ENCODE assay signal across 8 mouse cellular contexts in genomic region chr5:144254122-144254810, GRCm38 (mm10). TPM values are rescaled to one million over a fixed set of nuclear protein-coding genes. Genes with fewer than 3 reads are reported as not detected.
A peak's percentile ranks its signal among the peaks of the same experiment; 100 is the strongest.
DNase-seq lines count a peak whose midpoint lies in the region; ATAC-seq and TF ChIP-seq lines count a peak whose summit lies in the region.

No protein-coding gene starts in this region.

- H3K9ac ChIP-seq in lung, embryonic 16.5 days (ENCODE audit: low read length) = peak overlapping the region; percentile 98

- no peak for TF ChIP-seq CTCF in kidney, adult 2 months (conservative IDR thresholded peaks at IDR 0.05; ENCODE audit: insufficient read depth, insufficient read length, low read depth, low read length)

- no peaks in the 10 kb centered on the region for H3K27me3 ChIP-seq in kidney, adult 2 months (replicated peaks; ENCODE audit: control insufficient read depth, insufficient read depth, low read length)
- no peaks in the 10 kb centered on the region for H3K27me3 ChIP-seq in lung, embryonic 16.5 days (ENCODE audit: control insufficient read depth, insufficient read depth, low read depth, low read length)

- ATAC-seq in common myeloid progenitor, adult 5-6 weeks (replicated peaks; ENCODE audit: low read depth, poor library complexity, severe bottlenecking) = peak; percentile 46
- ATAC-seq in lung, embryonic 16.5 days (ENCODE audit: low read depth) = peak; percentile 63

- DNase-seq in embryo, embryonic 11 days = peak; percentile 41
- no peak for DNase-seq in embryo, embryonic 9.5 days (ENCODE audit: extremely low spot score)
- peak; percentile 74 to 76 for DNase-seq in heart, adult 9 months (ENCODE audit: low spot score in 2 of 2)
- DNase-seq in kidney, adult 2 months = peak; percentile 93
- peak; percentile 85 for DNase-seq in ovary, adult 18-20 months (ENCODE audit: low spot score)
- no peak for DNase-seq in retina, embryonic 14.5 days (ENCODE audit: low spot score)

- peak overlapping the region; percentile 39 for H3K4me3 ChIP-seq in kidney, adult 2 months (ENCODE audit: insufficient read depth, low read depth, low read length)
- H3K4me3 ChIP-seq in lung, embryonic 16.5 days (ENCODE audit: low read length) = peak overlapping the region; percentile 98

- H3K9me3 ChIP-seq in lung, embryonic 16.5 days (ENCODE audit: control insufficient read depth, low read length) = peaks cover 3% of the 10 kb centered on the region; the same call in 1 of the 2 replicates

- 28% methylated on average over 16 of the region's 16 CpGs for WGBS in kidney, adult 2 months
- WGBS in lung, embryonic 16.5 days = 46% methylated on average over 16 of the region's 16 CpGs

- H3K36me3 ChIP-seq in kidney, adult 2 months (ENCODE audit: control insufficient read depth, insufficient read depth, low read length) = no peaks in the 10 kb centered on the region
- H3K36me3 ChIP-seq in lung, embryonic 16.5 days (ENCODE audit: control insufficient read depth, insufficient read depth, low read length) = no peaks in the 10 kb centered on the region

- no peak for TF ChIP-seq POLR2A in kidney, adult 2 months (IDR thresholded peaks at IDR 0.05; ENCODE audit: low read depth, low read length)

- H3K27ac ChIP-seq in kidney, adult 2 months (ENCODE audit: insufficient read depth, low read depth, low read length) = peak overlapping the region; percentile 85
- H3K27ac ChIP-seq in lung, embryonic 16.5 days (ENCODE audit: low read length) = peak overlapping the region; percentile 70

- peak overlapping the region; percentile 69 for H3K4me2 ChIP-seq in lung, embryonic 16.5 days (ENCODE audit: low read depth, low read length)

- H3K4me1 ChIP-seq in kidney, adult 2 months (ENCODE audit: control insufficient read depth, insufficient read depth, low read length) = peaks cover 23% of the 10 kb centered on the region
- H3K4me1 ChIP-seq in lung, embryonic 16.5 days (replicated peaks; ENCODE audit: control insufficient read depth, insufficient read depth, low read length) = peaks cover 34% of the 10 kb centered on the region

RNA-seq across cellular contexts. Expression of gene Bri3, which starts 10.0 kb away (rescaled TPM):
- 13.3 and 16.5 TPM in 2 replicates for total RNA-seq in common myeloid progenitor, adult 5-6 weeks (2017)
- polyA plus RNA-seq in kidney, adult 2 months (2012; rRNA removed) = 190 and 242 TPM in 2 replicates
- polyA plus RNA-seq in lung, embryonic 16.5 days (2015; fragmentation: Nextera tagmentation; extraction: Ambion mirVana) = 114 and 124 TPM in 2 replicates

RNA-seq across cellular contexts. Expression of gene Tecpr1, which starts 30.9 kb away (rescaled TPM):
- total RNA-seq in common myeloid progenitor, adult 5-6 weeks (2017) = 3.4 and 5.6 TPM in 2 replicates
- polyA plus RNA-seq in kidney, adult 2 months (2012; rRNA removed) = 35.6 and 36.6 TPM in 2 replicates
- polyA plus RNA-seq in lung, embryonic 16.5 days (2015; fragmentation: Nextera tagmentation; extraction: Ambion mirVana) = 28.4 and 31.7 TPM in 2 replicates

Comparison
In these comparisons a context has a peak if more than half of its experiments do, and no peak if none do; other contexts are left out.
1. DNase-seq: peak in embryo, embryonic 11 days (single experiment), heart, adult 9 months (2 of 2), kidney, adult 2 months (single experiment) and ovary, adult 18-20 months (single experiment); none in embryo, embryonic 9.5 days (single experiment) and retina, embryonic 14.5 days (single experiment).